Comparison of ENCODE assay signal across 9 mouse cellular contexts in the genomic region with DNA sequence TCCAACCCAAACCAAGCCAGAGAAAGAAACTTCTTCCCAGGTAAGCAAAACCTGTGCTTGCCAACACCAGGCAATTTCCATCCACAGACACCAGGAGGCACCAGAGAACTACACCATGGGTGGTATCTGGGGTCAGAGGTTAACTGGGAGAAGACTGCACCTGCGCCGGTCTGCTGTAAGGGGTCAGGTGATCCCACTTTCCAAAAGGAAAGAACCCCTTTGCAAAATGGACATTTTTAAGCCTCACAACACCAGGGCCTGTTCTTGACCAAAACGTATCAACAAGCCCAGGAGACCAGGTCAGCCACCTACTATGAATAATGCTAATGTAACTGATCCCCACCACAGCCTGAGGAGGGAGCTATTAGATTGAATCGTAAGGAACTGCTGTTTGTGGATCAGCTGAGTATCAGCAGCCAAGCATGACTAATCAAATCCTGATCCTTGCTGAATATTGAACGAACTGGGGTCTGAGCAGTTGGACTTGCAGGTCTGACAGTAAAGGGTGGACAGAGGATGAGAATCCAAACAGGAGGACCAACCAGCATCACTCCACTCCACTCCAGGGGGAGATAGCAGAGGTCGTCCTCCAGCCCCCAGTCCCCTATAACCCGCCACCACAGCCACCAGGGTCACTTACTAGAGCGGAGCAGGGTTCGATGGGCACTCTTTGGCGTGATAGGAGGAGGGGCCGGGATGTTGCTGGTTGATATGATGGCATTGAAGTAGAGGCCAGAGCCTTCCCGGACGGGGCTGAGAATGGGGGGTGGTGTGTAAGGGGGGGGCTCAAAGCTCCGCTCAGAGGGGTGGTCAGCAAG. TPM values are rescaled to one million over a fixed set of nuclear protein-coding genes. Genes with fewer than 3 reads are reported as not detected.
DNase-seq lines count a peak whose midpoint lies in the region; ATAC-seq and TF ChIP-seq lines count a peak whose summit lies in the region.
"Had no signal": no experiment of that assay in that cellular context is flagged by ENCODE, and none has a peak within 500 bp of the region (broad histone marks: within the 10 kb centered on the region; RNA-seq: fewer than 3 reads in every experiment).

No protein-coding gene starts in this region.

- TF ChIP-seq POLR2A in heart, adult 2 months (IDR thresholded peaks at IDR 0.05; ENCODE audit: insufficient read depth, low read depth, low read length), result no peak

- H3K4me2 ChIP-seq in liver, embryonic 15.5 days, result peak overlapping the region; percentile 41

- intact Hi-C loops in heart, adult 2 months (cut with DNase I), result loop anchor here (1.0 kb wide), 1 partner anchor 87 kb away; no protein-coding TSS in a partner anchor
- intact Hi-C loops in heart, postnatal 14 days (cut with DNase I), result loop anchor here (1.0 kb wide), 1 partner anchor 87 kb away; no protein-coding TSS in a partner anchor

- H3K4me3 ChIP-seq in heart, adult 2 months, result no peak overlapping the region
- H3K4me3 ChIP-seq in liver, embryonic 15.5 days (replicated peaks), result no peak overlapping the region

- H3K9me3 ChIP-seq in liver, embryonic 15.5 days (replicated peaks), result no peaks in the 10 kb centered on the region

- H3K36me3 ChIP-seq in heart, adult 2 months (ENCODE audit: control insufficient read depth, insufficient read depth, low read length), result peaks cover 7% of the 10 kb centered on the region
- peaks cover 100% of the 10 kb centered on the region for H3K36me3 ChIP-seq in liver, embryonic 15.5 days (replicated peaks)

- peak; percentile 62 for ATAC-seq in liver, embryonic 15.5 days (ENCODE audit: insufficient read depth)

- peak in 1 of 2 experiments; percentile 24 for DNase-seq in heart, adult 2 months
- DNase-seq in heart, postnatal 14 days, result no peak
- peak; percentile 72 for DNase-seq in CD4-positive, CD25-positive, alpha-beta regulatory T cell, adult 2 months (ENCODE audit: low read depth, low spot score)
- DNase-seq in embryo, embryonic 11 days, result peak; percentile 48
- peak; percentile 49 to 51 for DNase-seq in thymus, postnatal 36 days
- DNase-seq in ovary, postnatal 10 days (ENCODE audit: low spot score), result no peak
- no peak for DNase-seq in right cerebral cortex, adult 18-20 months

- H3K27ac ChIP-seq in heart, adult 2 months, result no peak overlapping the region
- H3K27ac ChIP-seq in liver, embryonic 15.5 days (replicated peaks), result peak overlapping the region; percentile 81
- H3K27ac ChIP-seq: macrophage had no signal

- H3K27me3 ChIP-seq in heart, adult 2 months (ENCODE audit: control insufficient read depth, insufficient read depth, low read length), result no peaks in the 10 kb centered on the region
- no peaks in the 10 kb centered on the region for H3K27me3 ChIP-seq in liver, embryonic 15.5 days

- TF ChIP-seq CTCF in heart, adult 2 months (IDR thresholded peaks at IDR 0.05), result peak; percentile 68

- 0 out of 2 replicates have a peak, but pooled peaks have one; percentile 37 for TF ChIP-seq EP300 in heart, adult 2 months (IDR thresholded peaks at IDR 0.05; ENCODE audit: insufficient read depth, low read depth, low read length)

- H3K79me2 ChIP-seq in heart, adult 2 months (replicated peaks; ENCODE audit: control insufficient read depth, insufficient read depth, low read length), result no peaks in the 10 kb centered on the region

- 83% methylated on average over 14 of the region's 14 CpGs for WGBS in heart, adult 2 months
- WGBS in liver, embryonic 15.5 days (ENCODE audit: insufficient replicate concordance), result 71% methylated on average over 14 of the region's 14 CpGs

- H3K9ac ChIP-seq in heart, adult 2 months (ENCODE audit: low read depth, low read length), result no peak overlapping the region
- H3K9ac ChIP-seq in liver, embryonic 15.5 days, result peak overlapping the region; percentile 23; the same call in 1 of the 2 replicates

- peaks cover 10% of the 10 kb centered on the region for H3K4me1 ChIP-seq in heart, adult 2 months (ENCODE audit: control insufficient read depth, insufficient read depth, low read length)
- H3K4me1 ChIP-seq in liver, embryonic 15.5 days (replicated peaks), result peaks cover 55% of the 10 kb centered on the region

RNA-seq across cellular contexts. Expression of gene Pnma1, which starts 13.5 kb away (rescaled TPM):
- under 1 TPM; 0.10 to 0.20 TPM for total RNA-seq in heart, adult 2 months (2021)
- 0.04 and 0.06 TPM in 2 replicates for polyA plus RNA-seq in heart, adult 2 months (2012; rRNA removed)
- under 1 TPM; 0.17 to 0.31 TPM for total RNA-seq in heart, postnatal 14 days (2021)
- polyA plus RNA-seq in liver, embryonic 15.5 days (2015; fragmentation: Nextera tagmentation; extraction: Ambion mirVana), result 0.16 and 0.24 TPM in 2 replicates

RNA-seq across cellular contexts. Expression of gene Dnal1, which starts 47.7 kb away (rescaled TPM):
- total RNA-seq in heart, adult 2 months (2021), result 1 to 10 TPM; 6.9 to 7.9 TPM
- 3.4 and 5.4 TPM in 2 replicates for polyA plus RNA-seq in heart, adult 2 months (2012; rRNA removed)
- 10 to 100 TPM in 1 of 2 experiments, 1 to 10 TPM in 1; 9.4 to 10.5 TPM for total RNA-seq in heart, postnatal 14 days (2021)
- polyA plus RNA-seq in liver, embryonic 15.5 days (2015; fragmentation: Nextera tagmentation; extraction: Ambion mirVana), result 0.23 and 0.24 TPM in 2 replicates

RNA-seq across cellular contexts. Expression of gene Elmsan1, which starts 56.9 kb away (rescaled TPM):
- 10 to 100 TPM; 12.3 to 14.7 TPM for total RNA-seq in heart, adult 2 months (2021)
- 8.1 and 8.4 TPM in 2 replicates for polyA plus RNA-seq in heart, adult 2 months (2012; rRNA removed)
- 10 to 100 TPM; 15.7 to 16.9 TPM for total RNA-seq in heart, postnatal 14 days (2021)
- polyA plus RNA-seq in liver, embryonic 15.5 days (2015; fragmentation: Nextera tagmentation; extraction: Ambion mirVana), result 7.7 and 8.7 TPM in 2 replicates

Comparison
In these comparisons a context has a peak if more than half of its experiments do, and no peak if none do; other contexts are left out.
1. DNase-seq: peak in CD4-positive, CD25-positive, alpha-beta regulatory T cell, adult 2 months (single experiment), embryo, embryonic 11 days (single experiment) and thymus, postnatal 36 days (2 of 2); none in heart, postnatal 14 days (0 of 2), ovary, postnatal 10 days (single experiment) and right cerebral cortex, adult 18-20 months (single experiment).